Mouse (Mus musculus) forebrain, embryonic 11.5 days (tissue): Measurements from ENCODE around the gene Tmod1. TPM values are rescaled to one million over a fixed set of nuclear protein-coding genes. Genes with fewer than 3 reads are reported as not detected.

Experiments
- ATAC-seq: fragments of 200-750 bp; cut with Nextera tagmentation; replicated peaks from 2 replicates; pipeline ENCODE4 v1.8.0; 2017; ENCODE audit warnings: moderate TSS enrichment; ENCODE audit not compliant: low FRiP score
- DNase-seq: peaks from one replicate; pipeline ENCODE4 v3.0.0-alpha.2; 2017; ENCODE audit warnings: low spot score
- H3K27ac ChIP-seq: fragments of 300-500 bp; sonication (generic); 2 replicates; pipeline ENCODE4 v1.5.1; 2014; ENCODE audit warnings: low read depth, low read length
- H3K27me3 ChIP-seq: fragments of 300-500 bp; sonication (generic); 2 replicates; pipeline ENCODE4 v1.6.1; 2014; ENCODE audit warnings: mild to moderate bottlenecking, low read length, mixed read lengths; ENCODE audit not compliant: control insufficient read depth, insufficient read depth
- H3K36me3 ChIP-seq: fragments of 300-500 bp; sonication (generic); 2 replicates; pipeline ENCODE4 v1.6.1; 2014; ENCODE audit warnings: mild to moderate bottlenecking, low read length, moderate library complexity, mixed read lengths; ENCODE audit not compliant: control insufficient read depth, insufficient read depth
- H3K4me1 ChIP-seq: fragments of 300-500 bp; sonication (generic); replicated peaks from 2 replicates; pipeline ENCODE4 v1.6.1; 2014; ENCODE audit warnings: low read length, mixed read lengths; ENCODE audit not compliant: control insufficient read depth, insufficient read depth
- H3K4me2 ChIP-seq: fragments of 300-500 bp; sonication (generic); 2 replicates; pipeline ENCODE4 v1.6.1; 2014; ENCODE audit warnings: low read depth, mild to moderate bottlenecking, low read length, moderate library complexity, mixed read lengths; ENCODE audit not compliant: severe bottlenecking
- H3K4me3 ChIP-seq: fragments of 300-500 bp; sonication (generic); 2 replicates; pipeline ENCODE4 v1.5.1; 2014; ENCODE audit warnings: low read depth, low read length
- H3K9ac ChIP-seq: fragments of 300-500 bp; sonication (generic); 2 replicates; pipeline ENCODE4 v1.6.1; 2014; ENCODE audit warnings: low read length
- H3K9me3 ChIP-seq: fragments of 300-500 bp; sonication (generic); 2 replicates; pipeline ENCODE4 v1.6.1; 2016; ENCODE audit warnings: low read length, mixed read lengths; ENCODE audit not compliant: control insufficient read depth
- WGBS: fragments of 180-500 bp; shearing (Covaris S2); extraction: QIAGEN DNeasy Blood & Tissue Kit; methylation state at CpG from one replicate; pipeline ENCODE4 v1.1.7; 2014; 5-methylcytosine and 5-hydroxymethylcytosine counted together
- polyA plus RNA-seq: library from polyadenylated mRNA; unstranded; fragments of >200 nt; fragmentation: Nextera tagmentation; extraction: Ambion mirVana; gene quantifications from 2 replicates; pipeline ENCODE4 v1.2.1, GENCODE M21; 2014

Gene Tmod1
- polyA plus RNA-seq, 1 experiment from 2014 or later, result 2.6 TPM

GRCm38 (mm10) chr4:46120767-46121166, 82.0 kb downstream of the Tmod1 start:
- ATAC-seq (no peak), DNase-seq (no peak)
- no peaks in the 10 kb centered on the region for H3K9me3 ChIP-seq
- peaks cover 19% of the 10 kb centered on the region; the same call in 1 of the 2 replicates for H3K36me3 ChIP-seq
- no peaks in the 10 kb centered on the region for H3K4me1 ChIP-seq
- H3K27me3 ChIP-seq, result no peaks in the 10 kb centered on the region
- H3K9ac ChIP-seq, result no peak overlapping the region
- 89% methylated on average over 3 of the region's 3 CpGs for WGBS
- no peak overlapping the region for H3K4me2 ChIP-seq
- no peak overlapping the region for H3K27ac ChIP-seq
- H3K4me3 ChIP-seq, result no peak overlapping the region

GRCm38 (mm10) chr4:46123358-46123757, 84.6 kb downstream of the Tmod1 start:
- Histone ChIP-seq H3K4me2 (no peak overlapping the region), H3K4me3 (no peak overlapping the region), H3K4me1 (no peaks in the 10 kb centered on the region), H3K27me3 (no peaks in the 10 kb centered on the region), H3K9me3 (no peaks in the 10 kb centered on the region), H3K9ac (no peak overlapping the region), H3K36me3 (peaks cover 12% of the 10 kb centered on the region), H3K27ac (no peak overlapping the region)
- WGBS, result 94% methylated on average over 6 of the region's 6 CpGs
- ATAC-seq (no peak), DNase-seq (no peak)

- no peak for ATAC-seq
- 45% methylated on average over 2 of the region's 2 CpGs for WGBS
- Histone ChIP-seq H3K4me1 (no peaks in the 10 kb centered on the region), H3K27ac (no peak overlapping the region), H3K4me3 (no peak overlapping the region), H3K27me3 (no peaks in the 10 kb centered on the region), H3K36me3 (peaks cover 14% of the 10 kb centered on the region), H3K9ac (no peak overlapping the region), H3K9me3 (no peaks in the 10 kb centered on the region), H3K4me2 (no peak overlapping the region)
- DNase-seq, result peak; percentile 73
Observed at GRCm38 (mm10) chr4:46126541-46126940, 87.8 kb downstream of the Tmod1 start.

DNA sequence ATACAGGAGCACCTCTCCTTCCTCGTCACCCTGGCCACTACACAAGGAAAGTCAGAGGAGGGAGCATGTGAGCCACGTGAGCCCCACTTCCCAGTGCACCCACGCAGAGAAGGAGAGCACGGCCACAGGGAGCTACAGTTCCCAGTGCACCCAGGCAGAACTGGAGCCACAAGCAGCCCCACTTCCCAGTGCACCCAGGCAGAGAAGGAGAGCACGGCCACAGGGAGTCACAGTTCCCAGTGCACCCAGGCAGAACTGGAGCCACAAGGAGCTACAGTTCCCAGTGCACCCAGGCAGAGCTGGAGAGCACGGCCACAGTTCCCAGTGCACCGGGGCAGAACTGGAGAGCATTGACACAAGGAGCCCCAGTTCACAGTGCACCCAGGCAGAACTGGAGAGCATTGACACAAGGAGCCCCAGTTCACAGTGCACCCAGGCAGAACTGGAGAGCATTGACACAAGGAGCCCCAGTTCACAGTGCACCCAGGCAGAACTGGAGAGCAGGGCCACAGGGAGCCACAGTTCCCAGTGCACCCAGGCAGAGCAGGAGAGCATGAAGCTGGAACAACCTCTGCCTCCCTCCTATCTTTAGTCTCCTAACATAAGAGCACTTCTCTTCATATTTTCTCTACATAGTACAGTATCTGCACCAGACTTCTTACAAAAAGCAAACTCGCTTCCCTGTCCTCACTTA, 90.7 kb downstream of the Tmod1 start:
- H3K27me3 ChIP-seq, result no peaks in the 10 kb centered on the region
- no peaks in the 10 kb centered on the region for H3K9me3 ChIP-seq
- H3K27ac ChIP-seq, result no peak overlapping the region
- no peak for DNase-seq
- H3K9ac ChIP-seq, result no peak overlapping the region
- ATAC-seq, result no peak
- H3K4me1 ChIP-seq, result no peaks in the 10 kb centered on the region
- no peak overlapping the region for H3K4me2 ChIP-seq
- no peak overlapping the region for H3K4me3 ChIP-seq
- WGBS, result 92% methylated on average over 8 of the region's 8 CpGs
- peaks cover 11% of the 10 kb centered on the region for H3K36me3 ChIP-seq

GRCm38 (mm10) chr4:46130221-46130620, 91.5 kb downstream of the Tmod1 start:
- no peak overlapping the region for H3K4me2 ChIP-seq
- ATAC-seq, result no peak
- no peak overlapping the region for H3K4me3 ChIP-seq
- peak; percentile 75 for DNase-seq
- WGBS, result 77% methylated on average over 3 of the region's 3 CpGs
- H3K27me3 ChIP-seq, result no peaks in the 10 kb centered on the region
- H3K36me3 ChIP-seq, result peaks cover 11% of the 10 kb centered on the region
- H3K9me3 ChIP-seq, result no peaks in the 10 kb centered on the region
- H3K9ac ChIP-seq, result no peak overlapping the region
- no peaks in the 10 kb centered on the region for H3K4me1 ChIP-seq
- no peak overlapping the region for H3K27ac ChIP-seq

- no peaks in the 10 kb centered on the region for H3K4me1 ChIP-seq
- peaks cover 11% of the 10 kb centered on the region for H3K36me3 ChIP-seq
Observed at GRCm38 (mm10) chr4:46131791-46132190, 93.1 kb downstream of the Tmod1 start.

DNA sequence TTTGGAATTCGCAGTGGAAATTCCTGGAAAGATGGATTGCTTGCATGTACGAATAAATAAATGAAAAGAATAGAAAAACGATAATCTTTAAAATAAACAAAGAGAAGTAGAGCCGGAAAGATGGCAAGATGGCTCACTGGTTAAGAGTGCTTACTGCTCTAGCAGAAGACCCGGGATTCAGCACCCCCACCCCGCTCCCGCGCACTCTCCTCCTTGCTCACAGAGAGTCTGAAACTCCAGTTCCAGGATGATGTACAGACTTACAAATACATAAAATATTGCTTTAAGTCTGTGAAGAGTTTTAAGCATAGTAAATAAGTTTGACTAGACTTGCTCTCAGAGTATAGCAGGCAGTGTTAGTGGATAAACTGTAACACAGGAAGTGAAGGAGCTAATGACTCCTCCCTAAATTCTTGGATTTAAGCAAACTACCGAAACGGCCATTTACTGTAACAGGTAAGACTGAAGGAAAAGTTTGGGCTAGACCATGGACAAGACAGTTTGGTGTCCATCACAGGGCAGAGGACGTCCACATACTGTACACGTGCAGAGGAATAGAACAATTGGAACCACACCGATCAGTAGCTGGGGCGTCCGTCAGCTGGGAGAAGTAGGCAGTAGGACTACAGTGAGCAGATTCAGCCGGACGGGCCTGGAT, 99.0 kb downstream of the Tmod1 start:
- DNase-seq (no peak), ATAC-seq (peak; percentile 83)
- peak overlapping the region; percentile 96 for H3K9ac ChIP-seq
- peak overlapping the region; percentile 98 for H3K27ac ChIP-seq
- H3K4me1 ChIP-seq, result peaks cover 5% of the 10 kb centered on the region
- H3K36me3 ChIP-seq, result no peaks in the 10 kb centered on the region; the same call in 1 of the 2 replicates
- H3K4me2 ChIP-seq, result peak overlapping the region; percentile 81
- no peaks in the 10 kb centered on the region for H3K9me3 ChIP-seq
- WGBS, result 7% methylated on average over 17 of the region's 17 CpGs
- peak overlapping the region; percentile 92 for H3K4me3 ChIP-seq
- H3K27me3 ChIP-seq, result no peaks in the 10 kb centered on the region

More at GRCm38 (mm10) chr4:46131791-46132190, 93.1 kb downstream of the Tmod1 start:
- no peak overlapping the region for H3K4me2 ChIP-seq
- no peak overlapping the region for H3K4me3 ChIP-seq
- H3K27me3 ChIP-seq, result no peaks in the 10 kb centered on the region
- ATAC-seq (no peak), DNase-seq (no peak)
- H3K9me3 ChIP-seq, result no peaks in the 10 kb centered on the region
- no peak overlapping the region for H3K27ac ChIP-seq
- 91% methylated on average over 6 of the region's 6 CpGs for WGBS
- no peak overlapping the region for H3K9ac ChIP-seq

- Histone ChIP-seq H3K9me3 (no peaks in the 10 kb centered on the region), H3K9ac (peak within 1 kb of the TSS; percentile 96), H3K4me2 (peak within 1 kb of the TSS; percentile 81), H3K27ac (peak within 1 kb of the TSS; percentile 98), H3K4me3 (peak within 1 kb of the TSS; percentile 92), H3K36me3 (no peaks in the 10 kb centered on the region; the same call in 1 of the 2 replicates), H3K4me1 (peaks cover 5% of the 10 kb centered on the region), H3K27me3 (no peaks in the 10 kb centered on the region)
- under 1% methylated on average over 88 of the region's 90 CpGs for WGBS
- DNase-seq (peak; percentile 95), ATAC-seq (peak; percentile 87)
Observed at GRCm38 (mm10) chr4:46138287-46139222, 99.8 kb downstream of the Tmod1 start, which contains the start of the genes Ncbp1 and Tstd2. TSS of gene Ncbp1 (plus strand) at chr4:46138613. TSS of gene Tstd2 (minus strand) at chr4:46138694.
